Mouse (Mus musculus): ENCODE measurements around the gene Zfpm1. TPM values are rescaled to one million over a fixed set of nuclear protein-coding genes. Genes with fewer than 3 reads are reported as not detected.

Zfpm1 gene
- 2.0 and 2.1 TPM in 2 replicates for polyA plus RNA-seq (2015; fragmentation: Nextera tagmentation; extraction: Ambion mirVana)

DNA sequence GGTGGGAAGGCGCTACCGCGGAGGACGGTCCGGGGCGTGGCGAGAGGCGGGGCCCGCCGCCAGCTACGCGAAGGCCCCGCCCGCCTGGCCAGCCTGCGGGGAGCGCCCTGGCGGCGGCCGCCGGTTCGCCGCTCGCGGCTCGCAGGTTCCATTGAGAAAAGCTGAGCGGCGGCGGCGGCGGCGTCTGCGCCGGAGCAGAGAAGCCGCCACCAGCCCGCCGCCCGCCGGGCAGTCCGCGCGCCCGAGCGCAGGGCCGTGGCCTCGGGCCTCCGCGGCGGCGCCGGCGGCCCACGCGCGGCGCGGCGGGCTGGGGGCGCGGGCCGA lies at the start of gene Zfpm1:
Zfpm1 (plus strand) TSS at position 107 of the 324 bp plus-strand sequence.
- H3K9me3 ChIP-seq (replicated peaks; ENCODE audit: control insufficient read depth, low read length), result no peaks in the 10 kb centered on the region

DNA sequence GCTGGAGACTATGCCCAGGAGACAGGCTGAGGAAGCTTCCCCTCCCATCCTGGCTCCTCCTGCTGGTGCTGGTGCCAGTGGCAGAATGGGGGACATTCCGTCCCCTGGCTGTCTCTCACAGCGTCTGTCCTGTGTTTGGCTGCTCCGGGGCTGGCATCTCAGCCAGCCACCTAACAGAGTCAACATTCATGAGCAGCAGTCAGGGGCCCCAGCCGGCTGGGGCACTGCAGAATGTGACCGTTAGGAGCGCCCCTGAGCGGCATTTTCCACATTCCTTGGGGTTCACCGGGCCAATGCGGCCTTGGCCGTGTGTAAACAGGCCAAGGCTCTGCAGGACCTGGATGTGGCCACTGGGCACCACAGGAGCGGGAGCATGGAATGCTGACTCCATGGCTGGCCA lies 47.9 kb upstream of the Zfpm1 start:
- Histone ChIP-seq H3K27ac (ENCODE audit: low read length) (no peak overlapping the region), H3K9ac (ENCODE audit: low read length) (no peak overlapping the region), H3K4me2 (ENCODE audit: low read depth, low read length) (no peak overlapping the region), H3K4me3 (replicated peaks; ENCODE audit: low read length) (no peak overlapping the region), H3K27me3 (ENCODE audit: control insufficient read depth, insufficient read depth, low read length) (peaks cover 28% of the 10 kb centered on the region), H3K4me1 (ENCODE audit: control insufficient read depth, insufficient read depth, low read length) (peaks cover 20% of the 10 kb centered on the region), H3K36me3 (ENCODE audit: control insufficient read depth, insufficient read depth, low read length) (no peaks in the 10 kb centered on the region), H3K9me3 (replicated peaks; ENCODE audit: control insufficient read depth, low read length) (no peaks in the 10 kb centered on the region)
- ATAC-seq (ENCODE audit: insufficient read depth, low FRiP score), result peak; percentile 10; the same call in 1 of the 2 replicates
- 23% methylated on average over 11 of the region's 11 CpGs for WGBS

More for the DNA sequence above, at the start of gene Zfpm1:
- H3K4me3 ChIP-seq (replicated peaks; ENCODE audit: low read length), result peak within 1 kb of the TSS; percentile 83
- H3K27me3 ChIP-seq (ENCODE audit: control insufficient read depth, insufficient read depth, low read length), result no peaks in the 10 kb centered on the region
- WGBS, result under 1% methylated on average over 51 of the region's 60 CpGs
- peak within 1 kb of the TSS; percentile 84 for H3K9ac ChIP-seq (ENCODE audit: low read length)
- H3K4me2 ChIP-seq (ENCODE audit: low read depth, low read length), result peak within 1 kb of the TSS; percentile 98
- H3K27ac ChIP-seq (ENCODE audit: low read length), result peak within 1 kb of the TSS; percentile 88
- ATAC-seq (ENCODE audit: insufficient read depth, low FRiP score), result no peak
- H3K36me3 ChIP-seq (ENCODE audit: control insufficient read depth, insufficient read depth, low read length), result no peaks in the 10 kb centered on the region
- H3K4me1 ChIP-seq (ENCODE audit: control insufficient read depth, insufficient read depth, low read length), result peaks cover 43% of the 10 kb centered on the region

DNA sequence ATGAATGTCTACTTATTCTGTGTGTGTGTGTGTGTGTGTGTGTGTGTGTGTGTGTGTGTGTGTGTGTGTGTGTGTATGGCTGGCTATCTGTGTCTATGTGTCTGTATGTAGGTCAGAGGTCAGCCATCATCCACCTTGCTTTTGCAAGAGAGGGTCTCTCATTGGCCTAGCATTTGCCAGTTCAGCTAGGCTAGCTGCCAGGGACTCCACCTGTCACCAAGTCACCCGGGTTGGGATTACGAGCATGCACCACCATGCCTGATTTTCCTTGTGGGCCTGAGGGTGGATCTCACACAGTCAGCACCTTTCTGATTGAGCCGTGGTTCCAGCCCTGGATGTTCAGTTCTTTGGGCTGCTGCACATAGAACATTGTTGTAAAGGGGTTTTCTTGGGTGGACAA lies 45.4 kb upstream of the Zfpm1 start:
- H3K27me3 ChIP-seq (ENCODE audit: control insufficient read depth, insufficient read depth, low read length), result peaks cover 12% of the 10 kb centered on the region; the same call in 1 of the 2 replicates
- H3K27ac ChIP-seq (ENCODE audit: low read length), result no peak overlapping the region
- no peak overlapping the region for H3K4me2 ChIP-seq (ENCODE audit: low read depth, low read length)
- H3K4me3 ChIP-seq (replicated peaks; ENCODE audit: low read length), result no peak overlapping the region
- no peaks in the 10 kb centered on the region for H3K36me3 ChIP-seq (ENCODE audit: control insufficient read depth, insufficient read depth, low read length)
- H3K9ac ChIP-seq (ENCODE audit: low read length), result no peak overlapping the region
- peaks cover 18% of the 10 kb centered on the region; the same call in 1 of the 2 replicates for H3K4me1 ChIP-seq (ENCODE audit: control insufficient read depth, insufficient read depth, low read length)
- 92% methylated on average over 3 of the region's 3 CpGs for WGBS
- ATAC-seq (ENCODE audit: insufficient read depth, low FRiP score), result no peak
- H3K9me3 ChIP-seq (replicated peaks; ENCODE audit: control insufficient read depth, low read length), result no peaks in the 10 kb centered on the region

DNA sequence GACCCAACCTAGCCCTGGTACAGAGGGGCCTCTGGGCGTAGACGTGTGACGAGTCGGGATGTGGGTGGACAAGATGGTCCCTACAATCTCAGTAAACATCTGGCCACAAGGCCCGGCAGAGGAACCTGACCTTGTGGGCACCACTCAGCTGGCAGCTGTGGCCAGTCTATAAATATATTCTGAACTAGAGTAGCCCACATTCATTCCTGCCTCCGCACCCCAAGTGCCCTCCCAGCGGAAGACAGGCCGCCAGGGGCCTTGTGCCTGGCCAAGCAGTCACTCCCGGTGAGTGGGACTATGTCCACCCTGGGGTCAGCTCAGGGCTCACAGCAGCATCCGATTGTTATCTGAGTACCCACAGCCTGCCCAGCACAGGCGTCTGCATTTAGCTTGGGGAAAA lies 43.7 kb upstream of the Zfpm1 start:
- Histone ChIP-seq H3K27ac (ENCODE audit: low read length) (no peak overlapping the region), H3K27me3 (ENCODE audit: control insufficient read depth, insufficient read depth, low read length) (no peaks in the 10 kb centered on the region), H3K4me2 (ENCODE audit: low read depth, low read length) (no peak overlapping the region), H3K9ac (ENCODE audit: low read length) (peak overlapping the region; percentile 40; the same call in 1 of the 2 replicates), H3K4me1 (ENCODE audit: control insufficient read depth, insufficient read depth, low read length) (peaks cover 18% of the 10 kb centered on the region; the same call in 1 of the 2 replicates), H3K4me3 (replicated peaks; ENCODE audit: low read length) (no peak overlapping the region), H3K9me3 (replicated peaks; ENCODE audit: control insufficient read depth, low read length) (no peaks in the 10 kb centered on the region), H3K36me3 (ENCODE audit: control insufficient read depth, insufficient read depth, low read length) (no peaks in the 10 kb centered on the region)
- WGBS, result 61% methylated on average over 11 of the region's 11 CpGs
- ATAC-seq (ENCODE audit: insufficient read depth, low FRiP score), result no peak

DNA sequence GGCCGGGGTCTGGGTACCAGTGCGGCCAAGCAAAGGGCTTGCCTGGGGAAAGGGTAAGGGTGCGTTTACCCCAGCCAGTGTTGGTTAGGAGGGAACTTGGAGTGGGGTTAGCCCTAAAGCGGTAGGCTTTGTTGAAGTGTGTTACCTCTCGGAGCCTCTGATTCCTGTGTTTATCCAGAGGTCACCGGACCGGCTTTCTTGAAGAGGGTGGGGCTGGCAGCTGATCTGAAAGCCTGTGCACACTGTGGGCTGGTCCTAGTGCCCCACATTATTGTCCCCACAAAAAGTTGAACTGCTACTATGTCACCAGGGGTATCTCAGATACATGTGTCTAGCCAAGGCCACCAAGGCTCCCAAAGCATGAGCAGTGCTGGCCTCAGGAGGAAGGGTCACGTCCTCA lies 43.2 kb upstream of the Zfpm1 start:
- Histone ChIP-seq H3K36me3 (ENCODE audit: control insufficient read depth, insufficient read depth, low read length) (no peaks in the 10 kb centered on the region), H3K9me3 (replicated peaks; ENCODE audit: control insufficient read depth, low read length) (no peaks in the 10 kb centered on the region), H3K4me3 (replicated peaks; ENCODE audit: low read length) (no peak overlapping the region), H3K4me2 (ENCODE audit: low read depth, low read length) (no peak overlapping the region), H3K9ac (ENCODE audit: low read length) (peak overlapping the region; percentile 40; the same call in 1 of the 2 replicates), H3K27me3 (ENCODE audit: control insufficient read depth, insufficient read depth, low read length) (no peaks in the 10 kb centered on the region), H3K4me1 (ENCODE audit: control insufficient read depth, insufficient read depth, low read length) (peaks cover 18% of the 10 kb centered on the region; the same call in 1 of the 2 replicates), H3K27ac (ENCODE audit: low read length) (no peak overlapping the region)
- WGBS, result 30% methylated on average over 8 of the region's 8 CpGs
- ATAC-seq (ENCODE audit: insufficient read depth, low FRiP score), result no peak; the same call in 1 of the 2 replicates

DNA sequence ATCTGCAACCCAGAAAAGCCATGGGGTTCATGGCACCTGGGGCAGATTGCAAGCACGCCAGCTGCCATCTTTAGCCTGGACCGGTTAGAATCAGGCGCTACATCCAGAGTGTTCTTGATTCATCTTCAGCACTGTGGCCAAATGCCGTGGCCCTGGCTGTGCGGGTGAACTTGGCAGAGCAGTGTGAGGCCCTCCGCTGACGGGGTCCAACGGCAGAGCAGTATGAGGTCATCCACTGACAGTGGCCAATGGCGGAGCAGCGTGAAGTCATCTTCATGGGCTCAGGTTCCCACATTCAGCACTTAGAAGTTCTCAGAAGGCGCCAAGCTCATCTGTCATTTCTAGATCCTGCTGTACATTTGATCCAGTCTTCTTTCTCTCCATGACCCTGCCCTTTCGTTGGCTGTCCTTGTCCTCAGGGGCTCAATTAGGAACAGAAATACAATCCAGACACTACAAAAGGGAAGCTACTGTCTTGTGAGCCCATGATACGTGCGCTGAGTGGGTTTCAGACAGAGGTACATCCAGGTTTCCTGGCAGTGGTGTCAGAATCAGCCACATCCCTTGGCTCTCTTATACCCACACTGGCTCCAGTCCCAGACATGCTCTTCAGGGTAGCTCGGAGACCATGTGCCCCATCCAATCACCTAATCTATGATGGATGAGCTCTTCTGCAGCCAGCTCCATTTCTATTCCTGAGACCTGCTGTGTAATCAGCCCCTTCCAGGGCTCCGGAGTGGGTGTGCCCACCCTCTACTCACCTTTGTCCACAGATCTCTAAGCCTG lies 41.5 kb upstream of the Zfpm1 start:
- 81% methylated on average over 16 of the region's 16 CpGs for WGBS
- no peaks in the 10 kb centered on the region for H3K9me3 ChIP-seq (replicated peaks; ENCODE audit: control insufficient read depth, low read length)
- H3K4me2 ChIP-seq (ENCODE audit: low read depth, low read length), result no peak overlapping the region
- no peak overlapping the region for H3K27ac ChIP-seq (ENCODE audit: low read length)
- no peak overlapping the region for H3K9ac ChIP-seq (ENCODE audit: low read length)
- no peak for ATAC-seq (ENCODE audit: insufficient read depth, low FRiP score)
- no peak overlapping the region for H3K4me3 ChIP-seq (replicated peaks; ENCODE audit: low read length)
- H3K4me1 ChIP-seq (ENCODE audit: control insufficient read depth, insufficient read depth, low read length), result peaks cover 12% of the 10 kb centered on the region; the same call in 1 of the 2 replicates
- no peaks in the 10 kb centered on the region for H3K27me3 ChIP-seq (ENCODE audit: control insufficient read depth, insufficient read depth, low read length)
- no peaks in the 10 kb centered on the region for H3K36me3 ChIP-seq (ENCODE audit: control insufficient read depth, insufficient read depth, low read length)

DNA sequence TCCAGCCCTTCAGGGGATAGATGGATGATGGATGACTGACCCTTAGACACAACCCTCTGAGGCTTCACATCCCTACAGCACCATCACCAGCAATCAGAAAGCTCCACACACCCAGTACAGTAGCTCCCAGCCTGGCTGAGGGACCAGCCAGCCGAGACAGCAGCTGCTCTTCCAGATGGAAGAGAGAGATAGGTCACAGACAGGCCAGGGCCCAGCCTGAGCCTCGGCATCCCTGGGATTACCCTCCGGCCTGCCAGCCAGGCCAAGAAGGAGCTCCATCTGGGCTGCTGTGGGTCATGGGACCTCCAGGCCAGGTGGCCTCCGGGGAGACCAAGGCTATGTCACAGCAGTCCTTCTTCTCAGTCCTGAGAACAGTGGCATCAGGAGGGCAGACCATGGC lies 38.6 kb upstream of the Zfpm1 start:
- H3K4me3 ChIP-seq (replicated peaks; ENCODE audit: low read length), result no peak overlapping the region
- no peak overlapping the region for H3K27ac ChIP-seq (ENCODE audit: low read length)
- peaks cover 16% of the 10 kb centered on the region for H3K4me1 ChIP-seq (ENCODE audit: control insufficient read depth, insufficient read depth, low read length)
- no peaks in the 10 kb centered on the region for H3K36me3 ChIP-seq (ENCODE audit: control insufficient read depth, insufficient read depth, low read length)
- H3K27me3 ChIP-seq (ENCODE audit: control insufficient read depth, insufficient read depth, low read length), result no peaks in the 10 kb centered on the region
- ATAC-seq (ENCODE audit: insufficient read depth, low FRiP score), result no peak
- no peak overlapping the region for H3K4me2 ChIP-seq (ENCODE audit: low read depth, low read length)
- WGBS, result 64% methylated on average over 4 of the region's 4 CpGs
- H3K9me3 ChIP-seq (replicated peaks; ENCODE audit: control insufficient read depth, low read length), result no peaks in the 10 kb centered on the region
- H3K9ac ChIP-seq (ENCODE audit: low read length), result no peak overlapping the region

DNA sequence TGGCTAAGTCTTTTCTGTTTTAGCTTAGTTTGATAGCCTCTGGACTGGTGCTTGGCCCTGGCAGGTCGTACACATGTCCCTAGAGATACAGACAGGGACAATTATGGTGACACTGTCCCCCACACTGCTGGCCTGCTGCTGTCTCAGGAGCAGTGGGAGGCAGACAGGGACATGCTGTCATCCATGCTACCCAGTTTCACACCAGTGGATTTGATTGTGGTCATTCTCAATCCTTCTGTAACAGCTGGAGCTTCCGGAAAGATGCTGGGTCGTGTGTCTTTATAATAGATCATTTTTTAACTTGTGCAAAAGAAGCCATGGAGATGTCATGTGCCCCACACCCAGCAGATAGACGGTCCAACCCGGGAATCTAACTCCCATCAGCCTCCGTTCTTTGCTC lies 36.8 kb upstream of the Zfpm1 start:
- no peaks in the 10 kb centered on the region for H3K9me3 ChIP-seq (replicated peaks; ENCODE audit: control insufficient read depth, low read length)
- H3K9ac ChIP-seq (ENCODE audit: low read length), result no peak overlapping the region
- no peaks in the 10 kb centered on the region for H3K36me3 ChIP-seq (ENCODE audit: control insufficient read depth, insufficient read depth, low read length)
- 68% methylated on average over 6 of the region's 6 CpGs for WGBS
- no peak overlapping the region for H3K4me2 ChIP-seq (ENCODE audit: low read depth, low read length)
- no peaks in the 10 kb centered on the region for H3K27me3 ChIP-seq (ENCODE audit: control insufficient read depth, insufficient read depth, low read length)
- H3K4me1 ChIP-seq (ENCODE audit: control insufficient read depth, insufficient read depth, low read length), result peaks cover 6% of the 10 kb centered on the region
- no peak for ATAC-seq (ENCODE audit: insufficient read depth, low FRiP score)
- no peak overlapping the region for H3K27ac ChIP-seq (ENCODE audit: low read length)
- H3K4me3 ChIP-seq (replicated peaks; ENCODE audit: low read length), result no peak overlapping the region

DNA sequence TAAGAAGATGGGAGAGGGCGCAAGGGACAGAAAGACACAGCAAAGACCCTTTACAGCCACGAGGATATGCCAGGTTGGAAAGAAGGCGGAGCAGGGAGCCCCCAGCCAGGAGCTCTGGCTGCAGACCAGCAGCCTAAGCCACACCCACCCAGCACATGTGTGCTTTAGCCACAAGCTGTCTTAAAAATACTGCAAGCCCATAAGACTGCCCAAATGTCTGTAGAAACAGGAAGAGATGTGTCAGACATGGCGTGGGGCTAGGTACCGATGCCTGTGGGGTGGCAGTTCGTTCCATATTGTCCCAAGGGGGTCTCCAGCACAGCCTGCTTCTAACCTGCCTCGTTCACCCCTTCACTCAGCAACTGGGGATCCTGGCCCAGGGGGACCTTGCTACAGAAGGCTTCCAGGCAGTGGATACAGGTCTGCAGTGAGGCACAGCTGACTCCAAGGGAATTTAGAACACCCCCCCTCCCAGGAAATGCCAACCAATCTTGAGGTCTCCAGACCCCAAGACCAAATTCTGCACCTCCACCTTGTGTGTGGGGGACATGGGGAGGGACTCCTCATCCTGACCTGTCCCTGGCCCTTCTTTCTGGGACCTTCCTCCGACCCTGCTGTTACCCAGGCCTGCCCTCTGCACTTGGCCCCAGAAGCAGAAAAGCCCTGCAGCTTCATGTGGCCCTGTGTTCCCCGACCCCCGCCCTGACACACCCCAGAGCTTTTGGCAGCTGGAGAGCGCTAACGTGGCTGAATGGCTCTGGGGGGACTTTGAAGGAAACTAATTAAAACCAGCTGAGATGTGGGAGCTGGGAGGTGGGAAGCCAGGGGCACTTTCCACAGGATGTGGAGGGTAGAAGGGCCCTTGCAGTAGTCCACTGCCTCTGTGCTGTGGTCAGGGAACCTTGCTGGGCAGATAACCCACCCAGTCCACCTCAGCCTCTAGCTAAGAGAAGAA lies 35.4 kb upstream of the Zfpm1 start:
- Histone ChIP-seq H3K4me1 (ENCODE audit: control insufficient read depth, insufficient read depth, low read length) (peaks cover 6% of the 10 kb centered on the region), H3K9me3 (replicated peaks; ENCODE audit: control insufficient read depth, low read length) (no peaks in the 10 kb centered on the region), H3K4me3 (replicated peaks; ENCODE audit: low read length) (no peak overlapping the region), H3K9ac (ENCODE audit: low read length) (peak overlapping the region; percentile 31; the same call in 1 of the 2 replicates), H3K36me3 (ENCODE audit: control insufficient read depth, insufficient read depth, low read length) (no peaks in the 10 kb centered on the region), H3K4me2 (ENCODE audit: low read depth, low read length) (no peak overlapping the region), H3K27ac (ENCODE audit: low read length) (no peak overlapping the region), H3K27me3 (ENCODE audit: control insufficient read depth, insufficient read depth, low read length) (no peaks in the 10 kb centered on the region)
- 41% methylated on average over 12 of the region's 12 CpGs for WGBS
- ATAC-seq (ENCODE audit: insufficient read depth, low FRiP score), result peak; percentile 33; the same call in 1 of the 2 replicates

All from stomach, embryonic 16.5 days (tissue).